Mouse (Mus musculus): ENCODE results near the gene Dio1.

DNA sequence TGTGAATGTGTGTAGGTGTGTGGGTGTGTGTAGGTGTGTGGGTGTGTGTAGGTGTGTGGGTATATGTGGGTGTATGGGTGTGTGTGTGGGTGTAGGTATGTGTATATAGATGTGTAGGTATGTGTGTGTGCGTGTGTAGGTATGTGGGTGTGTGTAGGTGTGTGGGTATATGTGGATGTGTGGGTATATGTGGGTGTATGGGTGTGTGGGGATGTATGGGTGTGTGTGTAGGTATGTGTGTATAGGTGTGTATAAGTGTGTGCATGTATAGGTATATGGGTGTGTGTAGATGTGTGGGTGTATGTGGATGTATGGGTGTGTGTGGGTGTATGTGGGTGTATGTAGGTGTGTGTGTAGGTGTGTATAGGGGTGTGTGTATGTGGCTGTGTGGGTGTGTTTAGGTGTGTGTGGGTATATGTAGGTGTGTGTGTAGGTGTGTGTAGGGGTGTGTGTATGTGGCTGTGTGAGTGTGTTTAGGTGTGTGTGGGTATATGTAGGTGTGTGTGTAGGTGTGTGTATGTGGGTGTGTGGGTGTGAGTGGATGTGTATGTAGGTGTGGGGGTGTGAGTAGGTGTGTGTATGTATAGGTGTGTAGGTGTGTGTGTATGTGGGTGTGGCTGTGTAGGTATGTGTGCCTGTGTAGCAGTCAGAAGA, 5.9 kb downstream of the Dio1 start:
- TF ChIP-seq POLR2A (IDR thresholded peaks at IDR 0.05; ENCODE audit: low read depth, low read length), result no peak
- no peak for TF ChIP-seq CTCF (IDR thresholded peaks at IDR 0.05; ENCODE audit: extremely low read depth, insufficient read depth, insufficient read length, insufficient replicate concordance)

All from spleen, adult 2 months (tissue).